Mouse (Mus musculus) liver, postnatal 0 days (tissue): ENCODE measurements around the gene Erbb4.

ENCODE experiments used
- CTCF ChIP-seq: sonication (generic); IDR thresholded peaks from 2 replicates; pipeline ENCODE4 v1.5.1; 2016; ENCODE audit warnings: antibody characterized with exemption, low read depth
- EP300 ChIP-seq: IDR thresholded peaks from 2 replicates; pipeline ENCODE4 v1.6.1; 2016; ENCODE audit warnings: antibody characterized with exemption, low read depth, mild to moderate bottlenecking

- TF ChIP-seq CTCF (no peak), EP300 (no peak)
These were observed 143.7 kb downstream of the Erbb4 start for GRCm38 (mm10) chr1:68964127-68964526.
